Mouse (Mus musculus) E14TG2a.4 (cell line): ENCODE measurements around the gene Kcnt2.

Source experiments
- CTCF ChIP-seq: conservative IDR thresholded peaks from 2 replicates; pipeline ENCODE4 v1.5.1; 2014; ENCODE audit warnings: low read length
- NANOG ChIP-seq: IDR thresholded peaks from 2 replicates; pipeline ENCODE4 v1.6.1; 2014; ENCODE audit warnings: borderline replicate concordance, low read length, mixed read lengths

- TF ChIP-seq CTCF (no peak), NANOG (no peak)
These were observed 197.9 kb downstream of the Kcnt2 start for GRCm38 (mm10) chr1:140443904-140444303.
